Mouse (Mus musculus): Measurements from ENCODE around the gene Plbd2.

- TF ChIP-seq CTCF (IDR thresholded peaks at IDR 0.05; ENCODE audit: low read depth) = no peak
- TF ChIP-seq EP300 (IDR thresholded peaks at IDR 0.05; ENCODE audit: low read depth) = no peak
Measured at GRCm38 (mm10) chr5:120473361-120473760, 30.1 kb downstream of the Plbd2 start.

All from liver, postnatal 0 days (tissue).